Mouse (Mus musculus): ENCODE data around the gene Shld1.
A peak's percentile ranks its signal among the peaks of the same experiment; 100 is the strongest.

GRCm38 (mm10) chr2:132716154-132716553, 29.4 kb downstream of the Shld1 start:
- TF ChIP-seq CTCF (IDR thresholded peaks at IDR 0.05; ENCODE audit: low read depth, low read length) (peak; percentile 93), POLR2A (IDR thresholded peaks at IDR 0.05; ENCODE audit: extremely low read depth, insufficient read depth, low read length) (no peak)
